Mouse (Mus musculus) lung, adult 2 months (tissue): Measurements from ENCODE around the gene Tpi1. TPM values are rescaled to one million over a fixed set of nuclear protein-coding genes. Genes with fewer than 3 reads are reported as not detected.
"Not testable (repeated sequence)": the region's sequence is repeated elsewhere in the genome, so short reads cannot be mapped to it uniquely, and the experiment has no call there.

ENCODE experiments used
- DNase-seq: peaks from one replicate; pipeline ENCODE4 v3.0.0; 2022
- H3K4me1 ChIP-seq: fragments of 200-500 bp; 2 replicates; pipeline ENCODE4 v1.6.1; 2011; ENCODE audit warnings: low read length; ENCODE audit not compliant: control insufficient read depth, insufficient read depth
- H3K4me3 ChIP-seq: fragments of 200-500 bp; replicated peaks from 2 replicates; pipeline ENCODE3; 2011; ENCODE audit warnings: low read depth, mild to moderate bottlenecking, control low read depth, low read length; ENCODE audit errors: extremely low read depth
- CTCF ChIP-seq: fragments of 200-500 bp; IDR thresholded peaks from 2 replicates; pipeline ENCODE4 v1.5.1; 2011; ENCODE audit warnings: mild to moderate bottlenecking, low read length, control low read depth; ENCODE audit not compliant: insufficient read depth
- POLR2A ChIP-seq: fragments of 200-500 bp; IDR thresholded peaks from 2 replicates; pipeline ENCODE4 v1.6.1; 2011; ENCODE audit warnings: low read depth, mild to moderate bottlenecking, control low read depth, low read length, borderline replicate concordance; ENCODE audit errors: extremely low read depth
- WGBS: fragments of 180-500 bp; shearing (Covaris S2); methylation state at CpG from one replicate; pipeline ENCODE4 v1.1.7; 2018; 5-methylcytosine and 5-hydroxymethylcytosine counted together
- polyA plus RNA-seq: library from polyadenylated mRNA; depleted of rRNA; stranded (reverse); fragments of >200 nt; gene quantifications from 2 replicates; pipeline ENCODE4 v1.2.3, GENCODE M21; 2012

Gene Tpi1
- polyA plus RNA-seq, 1 experiment = 218 TPM

GRCm38 (mm10) chr6:124834512-124835081, 20.5 kb upstream of the Tpi1 start:
- TF ChIP-seq CTCF (no peak), POLR2A (no peak)
- Histone ChIP-seq H3K4me3 (no peak overlapping the region), H3K4me1 (no peaks in the 10 kb centered on the region)
- WGBS = 78% methylated on average over 6 of the region's 6 CpGs
- DNase-seq = no peak

- DNase-seq = no peak
- TF ChIP-seq CTCF (no peak), POLR2A (no peak)
- H3K4me1 ChIP-seq = peaks cover 3% of the 10 kb centered on the region
- WGBS = 91% methylated on average over 8 of the region's 8 CpGs
- H3K4me3 ChIP-seq = no peak overlapping the region
Observed at GRCm38 (mm10) chr6:124831649-124832048, 17.6 kb upstream of the Tpi1 start.

GRCm38 (mm10) chr6:124831199-124831598, 17.1 kb upstream of the Tpi1 start:
- not testable (repeated sequence) for H3K4me1 ChIP-seq, H3K4me3 ChIP-seq, DNase-seq
- 96% methylated on average over 4 of the region's 4 CpGs for WGBS

- DNase-seq = peak; percentile 89
- WGBS = under 1% methylated on average over 38 of the region's 38 CpGs
- Histone ChIP-seq H3K4me1 (peaks cover 3% of the 10 kb centered on the region), H3K4me3 (peak overlapping the region; percentile 64)
- TF ChIP-seq POLR2A = peak; percentile 70; the same call in 1 of the 2 replicates
- no peak for TF ChIP-seq CTCF
Observed at GRCm38 (mm10) chr6:124829799-124830700, 16.0 kb upstream of the Tpi1 start.

- TF ChIP-seq POLR2A (peak; percentile 85), CTCF (no peak)
- Histone ChIP-seq H3K4me3 (peak within 1 kb of the TSS; percentile 98), H3K4me1 (peaks cover 3% of the 10 kb centered on the region)
- peak; percentile 98 for DNase-seq
- WGBS = under 1% methylated on average over 55 of the region's 55 CpGs
Observed at GRCm38 (mm10) chr6:124828868-124829798, 15.0 kb upstream of the Tpi1 start, which contains the start of the genes Usp5 and Cdca3. Gene Usp5 (minus strand): TSS chr6:124829484. Gene Cdca3 (plus strand): TSS chr6:124829547.

- H3K4me1 ChIP-seq = peaks cover 3% of the 10 kb centered on the region
- peak overlapping the region; percentile 61 for H3K4me3 ChIP-seq
- 18% methylated on average over 10 of the region's 10 CpGs for WGBS
- TF ChIP-seq POLR2A (no peak), CTCF (no peak)
- peak; percentile 26 for DNase-seq
Observed at GRCm38 (mm10) chr6:124828101-124828592, 14.1 kb upstream of the Tpi1 start.

- Histone ChIP-seq H3K4me3 (no peak overlapping the region), H3K4me1 (no peaks in the 10 kb centered on the region)
- DNase-seq = no peak
- 92% methylated on average over 4 of the region's 4 CpGs for WGBS
- TF ChIP-seq CTCF = no peak
- no peak for TF ChIP-seq POLR2A
Observed at GRCm38 (mm10) chr6:124822049-124822448, 8.0 kb upstream of the Tpi1 start.

GRCm38 (mm10) chr6:124820891-124821290, 6.8 kb upstream of the Tpi1 start:
- WGBS = 89% methylated on average over 5 of the region's 5 CpGs
- DNase-seq = no peak
- no peak for TF ChIP-seq CTCF
- Histone ChIP-seq H3K4me3 (no peak overlapping the region), H3K4me1 (no peaks in the 10 kb centered on the region)

- 71% methylated on average over 8 of the region's 8 CpGs for WGBS
- 0 out of 2 replicates have a peak, but pooled peaks cover 4% of the 10 kb centered on the region for H3K4me1 ChIP-seq
- no peak for DNase-seq
- no peak for TF ChIP-seq POLR2A
- no peak overlapping the region for H3K4me3 ChIP-seq
Observed at GRCm38 (mm10) chr6:124817971-124818370, 3.9 kb upstream of the Tpi1 start.

- Histone ChIP-seq H3K4me1 (0 out of 2 replicates have a peak, but pooled peaks cover 8% of the 10 kb centered on the region), H3K4me3 (no peak overlapping the region)
- TF ChIP-seq CTCF = no peak
- TF ChIP-seq POLR2A = no peak
- 91% methylated on average over 8 of the region's 8 CpGs for WGBS
- no peak for DNase-seq
Observed at GRCm38 (mm10) chr6:124817563-124817962, 3.5 kb upstream of the Tpi1 start.
